Mouse (Mus musculus): Measurements from ENCODE around the gene Leprot.

- TF ChIP-seq POLR2A (IDR thresholded peaks at IDR 0.05; ENCODE audit: low read depth, low read length) (no peak), CTCF (IDR thresholded peaks at IDR 0.05; ENCODE audit: borderline replicate concordance, insufficient read depth, low read length) (no peak)
Observed at GRCm38 (mm10) chr4:101656956-101657570, 9.5 kb downstream of the Leprot start.

Data from embryonic fibroblast, embryonic 13.5 days (primary cell).